Mouse (Mus musculus) embryonic fibroblast, embryonic 13.5 days (primary cell): ENCODE measurements around the gene Ntng2.

Source experiments
- CTCF ChIP-seq: IDR thresholded peaks from 2 replicates; pipeline ENCODE4 v1.5.1; 2011; ENCODE audit warnings: mild to moderate bottlenecking, control low read depth, low read length, moderate library complexity, borderline replicate concordance; ENCODE audit not compliant: insufficient read depth
- POLR2A ChIP-seq: IDR thresholded peaks from 2 replicates; pipeline ENCODE4 v1.6.1; 2011; ENCODE audit warnings: low read depth, mild to moderate bottlenecking, control low read depth, low read length, moderate library complexity

- no peak for TF ChIP-seq CTCF
- no peak for TF ChIP-seq POLR2A
Observed at GRCm38 (mm10) chr2:29251095-29252058, 1.4 kb downstream of the Ntng2 start.
